Mouse (Mus musculus): ENCODE data around the gene Samd4b. TPM values are rescaled to one million over a fixed set of nuclear protein-coding genes. Genes with fewer than 3 reads are reported as not detected.
A peak's percentile ranks its signal among the peaks of the same experiment; 100 is the strongest.

Gene Samd4b
- total RNA-seq, 2 experiments from 2014 or later = 3.9 to 25.0 TPM

- no peak for ATAC-seq (replicated peaks; ENCODE audit: poor library complexity, severe bottlenecking)
Observed at GRCm38 (mm10) chr7:28371514-28371989, 226.4 kb downstream of the Samd4b start.

- no peak for ATAC-seq (replicated peaks; ENCODE audit: poor library complexity, severe bottlenecking)
Observed at GRCm38 (mm10) chr7:28370977-28371513, 226.9 kb downstream of the Samd4b start.

GRCm38 (mm10) chr7:28370051-28370450, 227.9 kb downstream of the Samd4b start:
- no peak for ATAC-seq (replicated peaks; ENCODE audit: poor library complexity, severe bottlenecking)

GRCm38 (mm10) chr7:28368276-28368920, 229.5 kb downstream of the Samd4b start:
- ATAC-seq (replicated peaks; ENCODE audit: poor library complexity, severe bottlenecking) = no peak

- ATAC-seq (replicated peaks; ENCODE audit: poor library complexity, severe bottlenecking) = no peak
Observed at GRCm38 (mm10) chr7:28367663-28368275, 230.2 kb downstream of the Samd4b start.

GRCm38 (mm10) chr7:28362441-28363060, 235.4 kb downstream of the Samd4b start:
- ATAC-seq (replicated peaks; ENCODE audit: poor library complexity, severe bottlenecking) = no peak

- ATAC-seq (replicated peaks; ENCODE audit: poor library complexity, severe bottlenecking) = no peak
Observed at GRCm38 (mm10) chr7:28361647-28362341, 236.2 kb downstream of the Samd4b start.

GRCm38 (mm10) chr7:28360291-28360690, 237.7 kb downstream of the Samd4b start:
- no peak for ATAC-seq (replicated peaks; ENCODE audit: poor library complexity, severe bottlenecking)

- no peak for ATAC-seq (replicated peaks; ENCODE audit: poor library complexity, severe bottlenecking)
Observed at GRCm38 (mm10) chr7:28359854-28360253, 238.1 kb downstream of the Samd4b start.

- no peak for ATAC-seq (replicated peaks; ENCODE audit: poor library complexity, severe bottlenecking)
Observed at GRCm38 (mm10) chr7:28358431-28358830, 239.5 kb downstream of the Samd4b start.

GRCm38 (mm10) chr7:28357984-28358383, 240.0 kb downstream of the Samd4b start:
- no peak for ATAC-seq (replicated peaks; ENCODE audit: poor library complexity, severe bottlenecking)

- ATAC-seq (replicated peaks; ENCODE audit: poor library complexity, severe bottlenecking) = no peak
Observed at GRCm38 (mm10) chr7:28356981-28357380, 241.0 kb downstream of the Samd4b start.

GRCm38 (mm10) chr7:28355221-28355620, 242.7 kb downstream of the Samd4b start:
- no peak for ATAC-seq (replicated peaks; ENCODE audit: poor library complexity, severe bottlenecking)

GRCm38 (mm10) chr7:28354596-28354995, 243.3 kb downstream of the Samd4b start:
- no peak for ATAC-seq (replicated peaks; ENCODE audit: poor library complexity, severe bottlenecking)

GRCm38 (mm10) chr7:28354113-28354581, 243.8 kb downstream of the Samd4b start:
- ATAC-seq (replicated peaks; ENCODE audit: poor library complexity, severe bottlenecking) = no peak

- no peak for ATAC-seq (replicated peaks; ENCODE audit: poor library complexity, severe bottlenecking)
Observed at GRCm38 (mm10) chr7:28353267-28353666, 244.7 kb downstream of the Samd4b start.

GRCm38 (mm10) chr7:28351676-28352191, 246.2 kb downstream of the Samd4b start:
- 0 out of 2 replicates have a peak, but pooled peaks have one; percentile 11 for ATAC-seq (replicated peaks; ENCODE audit: poor library complexity, severe bottlenecking)

GRCm38 (mm10) chr7:28350155-28350883, 247.6 kb downstream of the Samd4b start, which contains the start of gene Rps16:
Gene Rps16, plus strand, starts transcription at chr7:28350652.
- peak; percentile 94 for ATAC-seq (replicated peaks; ENCODE audit: poor library complexity, severe bottlenecking)
